Mouse (Mus musculus): ENCODE data around the gene Galns. TPM values are rescaled to one million over a fixed set of nuclear protein-coding genes. Genes with fewer than 3 reads are reported as not detected.

Gene Galns
- 10 to 100 TPM; 72.6 to 77.7 TPM for total RNA-seq (2023)

DNA sequence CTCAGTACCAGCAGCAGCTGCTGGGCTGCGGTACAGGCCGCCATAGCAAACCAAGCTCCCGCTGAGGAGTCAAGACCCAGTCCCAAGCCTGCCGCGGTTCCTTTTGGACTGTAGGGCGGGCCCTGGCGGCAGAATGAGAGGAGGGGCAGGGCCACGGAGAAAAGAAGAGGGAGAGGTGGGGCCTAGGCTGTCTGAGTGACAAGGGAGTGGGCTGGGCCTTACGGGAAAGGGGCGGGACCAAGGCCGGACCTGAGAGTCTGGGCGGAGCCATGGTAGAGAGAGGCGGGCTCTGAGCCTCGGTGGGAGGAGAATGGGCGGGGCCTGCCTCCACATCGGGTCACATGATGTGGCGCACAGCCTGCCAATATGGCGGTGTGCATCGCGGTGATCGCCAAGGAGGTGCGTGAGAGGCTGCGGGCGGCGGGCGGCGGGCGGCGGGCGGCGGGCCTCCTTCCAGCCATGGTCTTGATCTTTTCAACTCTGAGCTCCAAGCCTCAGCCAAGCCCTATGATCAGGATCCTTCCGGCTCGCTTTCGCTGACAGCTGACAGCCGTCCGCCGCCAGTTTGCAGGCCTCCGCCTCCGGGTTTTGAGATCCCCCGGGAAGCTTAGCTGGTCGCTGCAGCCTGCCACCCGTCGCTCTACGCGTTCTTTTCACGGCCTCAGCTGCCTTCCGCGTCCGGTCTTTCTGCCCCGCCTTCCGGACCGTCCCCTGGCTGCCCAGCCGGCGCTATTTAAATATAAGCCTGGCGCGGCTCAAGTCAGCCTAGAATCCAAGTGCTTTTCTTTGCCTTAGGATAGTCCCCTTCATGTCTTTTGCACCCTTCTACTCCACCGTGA is at the start of gene Galns, which contains the start of gene Trappc2l:
Galns (minus strand) TSS at position 169 of the 839 bp plus-strand sequence.
Trappc2l (plus strand) TSS at position 346 of the 839 bp plus-strand sequence.

DNA sequence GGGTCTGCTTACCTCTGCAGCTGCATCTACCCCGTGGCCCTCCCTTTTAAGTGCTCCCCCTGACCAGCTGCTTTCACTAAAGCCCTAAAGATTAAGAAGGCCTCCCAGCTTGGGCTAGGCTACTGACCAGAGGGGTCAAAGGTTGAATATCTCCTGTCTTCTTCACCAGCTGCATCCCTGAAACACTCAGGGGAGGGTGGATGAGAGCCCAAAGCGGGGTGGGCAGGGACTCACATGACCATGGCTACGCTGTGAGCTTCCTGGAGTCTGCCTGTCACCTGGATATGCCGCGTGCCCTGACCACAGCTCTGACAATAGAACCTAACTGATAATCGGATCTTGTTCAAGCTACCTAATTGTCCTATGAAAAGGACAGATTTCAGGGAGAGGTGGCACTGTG is 11.5 kb upstream of the Galns start, which contains the start of gene Pabpn1l:
Pabpn1l (minus strand) TSS at position 13 of the 400 bp plus-strand sequence.

DNA sequence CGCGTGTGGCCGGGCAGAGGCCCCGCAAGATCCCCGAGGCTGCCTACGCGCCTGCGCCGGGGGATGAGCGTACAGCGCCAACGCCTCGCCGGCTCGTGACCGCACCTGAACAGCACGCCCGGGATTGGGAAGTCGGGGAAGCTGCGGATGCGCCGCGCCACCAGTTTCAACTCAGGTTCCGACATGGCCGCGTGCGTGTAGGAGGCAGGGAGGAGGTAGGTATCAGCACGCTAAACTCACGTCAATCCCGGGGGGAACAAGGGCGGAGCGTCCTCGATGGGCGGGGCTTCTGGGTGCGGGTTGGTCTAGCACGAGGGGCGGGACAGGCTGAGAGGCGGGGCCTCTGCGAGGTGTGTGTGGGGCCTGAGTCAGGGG is 34.6 kb downstream of the Galns start, which contains the start of gene Aprt:
Aprt (minus strand) TSS at position 262 of the 375 bp plus-strand sequence.

DNA sequence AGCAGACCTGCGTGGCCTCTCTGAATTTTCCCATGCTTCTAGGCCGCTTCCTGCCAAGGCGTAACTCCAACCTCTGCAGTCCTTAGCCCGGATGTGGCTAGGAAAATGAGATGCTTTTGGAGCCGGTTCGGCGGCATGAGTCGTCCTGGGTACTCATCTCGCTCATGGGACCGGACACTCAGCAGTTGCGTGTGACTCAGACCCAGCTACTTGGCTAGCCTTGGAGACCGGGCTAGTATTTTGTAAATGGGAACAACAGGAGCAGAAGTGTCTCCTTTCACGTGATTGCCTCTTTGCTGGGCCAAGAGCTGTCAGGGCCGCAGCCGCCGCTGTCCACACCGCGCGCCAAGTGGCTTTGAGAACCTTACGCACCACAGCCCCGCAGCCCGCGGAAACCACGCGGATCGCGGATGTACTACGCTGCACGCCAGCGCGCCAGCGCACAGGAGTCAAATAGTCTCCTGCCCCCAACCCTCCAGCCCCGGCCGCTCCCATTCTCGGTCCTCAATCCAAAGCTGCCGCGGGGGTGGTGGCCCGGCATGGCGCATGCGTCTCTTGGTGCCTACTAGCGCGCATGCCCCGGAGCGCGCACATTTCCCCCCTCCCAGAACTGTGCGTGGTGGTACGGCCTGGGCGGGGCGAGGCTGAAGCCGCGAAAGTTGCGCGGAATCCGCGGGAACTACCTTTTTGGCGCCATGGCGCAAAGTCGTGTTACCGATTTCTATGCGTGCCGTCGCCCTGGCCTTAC is 43.7 kb downstream of the Galns start, which contains the start of gene Cdt1:
Cdt1 (plus strand) TSS at position 655 of the 748 bp plus-strand sequence.

DNA sequence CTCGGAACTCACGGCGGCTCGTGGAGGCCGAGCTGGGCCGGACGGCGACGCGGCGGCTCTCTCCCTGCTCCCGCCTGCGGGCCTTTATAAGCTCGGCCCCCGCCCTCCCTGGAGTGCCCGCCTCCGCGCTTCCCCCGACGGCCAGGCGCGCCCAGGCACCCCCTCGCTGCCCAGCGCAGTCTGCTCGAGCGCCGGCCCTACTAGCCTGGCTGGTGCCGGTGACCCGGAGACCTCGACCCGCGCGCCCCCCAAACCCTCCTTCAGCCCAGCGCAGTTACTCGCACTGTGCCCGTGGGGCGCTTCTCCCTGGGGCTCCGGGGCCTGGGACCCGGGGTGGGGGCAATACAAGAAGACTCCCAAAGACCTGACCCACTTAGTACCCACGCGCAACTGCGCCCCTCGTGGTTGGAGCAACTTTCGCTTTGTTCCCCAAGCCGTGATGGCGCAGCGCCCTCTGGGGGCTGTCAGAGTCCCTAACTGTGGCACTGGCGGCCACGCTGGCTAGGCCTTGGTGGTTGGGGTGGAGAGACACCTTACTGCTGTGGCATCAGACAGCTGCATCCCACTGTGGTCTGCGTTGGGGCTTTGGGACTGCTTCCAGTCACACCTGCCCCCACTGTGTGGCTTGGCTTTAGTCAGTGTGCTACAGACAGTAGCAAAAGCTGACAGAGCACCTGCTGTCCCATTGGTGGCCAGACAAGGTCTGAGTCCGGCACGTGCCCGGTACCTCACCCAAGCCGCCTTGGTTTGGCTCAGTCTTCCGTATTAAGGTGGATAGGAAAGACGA is 59.8 kb downstream of the Galns start, which contains the start of gene Piezo1:
Piezo1 (minus strand) TSS at position 65 of the 787 bp plus-strand sequence.

Other genes starting within 250 kb of the Galns start
- gene Zc3h18, start 234.9 kb downstream of the Galns start, total RNA-seq (2023) = 10 to 100 TPM; 55.6 to 56.3 TPM
- not detected for gene Il17c, start 189.4 kb downstream of the Galns start, total RNA-seq (2023)
- gene Cyba, start 178.5 kb downstream of the Galns start, total RNA-seq (2023) = 100 to 1,000 TPM; 778 to 797 TPM
- 10 to 100 TPM in 1 of 2 experiments, 1 to 10 TPM in 1; 8.6 to 10.3 TPM for gene Mvd, start 168.0 kb downstream of the Galns start, total RNA-seq (2023)
- not detected for gene Snai3, start 150.7 kb downstream of the Galns start, total RNA-seq (2023)
- gene Rnf166, start 135.4 kb downstream of the Galns start, total RNA-seq (2023) = 10 to 100 TPM; 46.3 to 60.3 TPM
- 10 to 100 TPM; 10.5 to 12.6 TPM for gene Ctu2, start 135.3 kb downstream of the Galns start, total RNA-seq (2023)
- gene Piezo1, start 60.1 kb downstream of the Galns start, total RNA-seq (2023) = 10 to 100 TPM; 36.0 to 51.0 TPM
- 10 to 100 TPM; 51.4 to 59.5 TPM for gene Cdt1, start 43.4 kb downstream of the Galns start, total RNA-seq (2023)
- 100 to 1,000 TPM; 172 to 173 TPM for gene Aprt, start 34.6 kb downstream of the Galns start, total RNA-seq (2023)
- gene Trappc2l, start 177 bp upstream of the Galns start, total RNA-seq (2023) = 10 to 100 TPM; 37.4 to 43.3 TPM
- gene Pabpn1l, start 11.3 kb upstream of the Galns start, total RNA-seq (2023) = not detected
- 10 to 100 TPM; 20.6 to 29.3 TPM for gene Cbfa2t3, start 87.6 kb upstream of the Galns start, total RNA-seq (2023)
- gene Acsf3, start 164.0 kb upstream of the Galns start, total RNA-seq (2023) = 1 to 10 TPM; 7.3 to 7.9 TPM
- under 1 TPM in 1 of 2 experiments, not detected in 1; 0.11 TPM for gene Cdh15, start 236.5 kb upstream of the Galns start, total RNA-seq (2023)

All from neutrophil, adult 83 days (primary cell).